Mouse (Mus musculus) urinary bladder, postnatal 36 days (tissue): Measurements from ENCODE around the gene Itga11.
A peak's percentile ranks its signal among the peaks of the same experiment; 100 is the strongest.

Experiments used
- DNase-seq, 2 experiments: peaks; one replicate each; pipeline ENCODE4 v3.0.0; 2022; ENCODE audit warnings: low spot score in 2 of 2, mixed read lengths in 1 of 2

The Itga11 gene

DNA sequence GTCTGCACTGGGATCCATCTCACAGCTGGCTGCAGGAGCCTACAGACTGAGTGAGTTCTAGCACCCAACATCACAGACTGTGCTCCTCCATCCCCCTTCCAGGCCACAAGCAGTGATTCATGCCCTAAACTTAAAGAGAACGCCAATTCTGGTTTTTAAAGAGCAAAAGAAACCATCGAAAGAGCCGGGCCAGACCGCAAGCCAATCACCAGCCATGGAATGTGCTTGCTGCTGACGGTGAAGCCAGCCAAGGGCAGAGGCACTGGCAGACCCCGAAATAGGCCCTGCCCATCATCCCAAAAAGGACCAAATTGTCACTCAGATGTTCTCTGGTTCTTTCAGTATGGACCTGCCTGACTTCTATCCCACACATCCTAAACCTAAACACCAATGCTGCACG is 6.7 kb downstream of the Itga11 start:
- no peak for DNase-seq

- no peak for DNase-seq
These were observed 12.1 kb downstream of the Itga11 start for GRCm38 (mm10) chr9:62689748-62690147.

GRCm38 (mm10) chr9:62694054-62694453 is 16.4 kb downstream of the Itga11 start:
- DNase-seq: peak in 1 of 2 experiments; percentile 42

- no peak for DNase-seq
These were observed 17.6 kb downstream of the Itga11 start for GRCm38 (mm10) chr9:62695210-62695609.

- no peak for DNase-seq
These were observed 19.2 kb downstream of the Itga11 start for GRCm38 (mm10) chr9:62696799-62697198.

DNA sequence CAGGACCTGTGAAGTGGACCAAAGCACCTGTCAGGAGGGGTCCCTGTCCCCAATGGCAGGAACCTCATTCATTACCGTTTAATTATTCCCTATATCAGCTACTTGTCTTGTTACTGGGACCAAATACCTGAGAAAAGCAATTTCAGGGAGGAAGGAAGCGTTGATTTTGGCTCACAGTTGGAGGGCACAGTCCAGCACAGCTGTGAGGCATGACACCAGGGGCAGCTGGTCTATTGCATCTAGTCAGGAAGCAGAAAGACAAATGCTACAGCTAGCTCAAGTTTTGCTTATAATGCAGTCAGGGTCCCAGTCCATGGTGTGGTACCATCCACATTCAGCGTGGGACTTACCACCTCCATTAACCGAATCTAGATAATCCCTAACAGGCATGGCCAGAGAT is 29.6 kb downstream of the Itga11 start:
- DNase-seq: no peak

GRCm38 (mm10) chr9:62707870-62708269 is 30.2 kb downstream of the Itga11 start:
- DNase-seq: no peak

- DNase-seq: no peak
These were observed 32.4 kb downstream of the Itga11 start for GRCm38 (mm10) chr9:62709983-62710382.

GRCm38 (mm10) chr9:62712374-62712773 is 34.7 kb downstream of the Itga11 start:
- DNase-seq: no peak

- DNase-seq: no peak
These were observed 35.4 kb downstream of the Itga11 start for GRCm38 (mm10) chr9:62713040-62713439.

- DNase-seq: no peak
These were observed 36.7 kb downstream of the Itga11 start for GRCm38 (mm10) chr9:62714336-62714735.

DNA sequence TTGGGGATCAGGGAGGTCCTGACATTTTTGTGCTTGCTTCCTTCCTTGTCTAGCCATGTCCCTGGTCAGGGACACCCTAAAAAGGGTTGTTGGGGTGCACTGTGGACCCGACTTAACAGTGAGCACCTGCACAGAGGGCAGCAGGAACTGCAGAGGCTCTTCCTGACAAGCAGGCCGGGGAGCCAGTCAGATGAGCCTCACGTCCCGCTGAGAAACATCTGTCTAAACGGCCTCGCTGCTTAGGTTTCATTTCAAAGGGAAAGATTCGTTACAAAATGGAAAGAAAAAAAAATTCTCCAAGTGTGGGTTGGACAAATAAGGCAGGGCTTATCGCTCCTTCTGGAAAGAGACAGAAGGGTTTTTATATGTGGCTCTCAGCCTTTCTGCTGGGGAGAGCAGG is 40.4 kb downstream of the Itga11 start:
- no peak for DNase-seq

DNA sequence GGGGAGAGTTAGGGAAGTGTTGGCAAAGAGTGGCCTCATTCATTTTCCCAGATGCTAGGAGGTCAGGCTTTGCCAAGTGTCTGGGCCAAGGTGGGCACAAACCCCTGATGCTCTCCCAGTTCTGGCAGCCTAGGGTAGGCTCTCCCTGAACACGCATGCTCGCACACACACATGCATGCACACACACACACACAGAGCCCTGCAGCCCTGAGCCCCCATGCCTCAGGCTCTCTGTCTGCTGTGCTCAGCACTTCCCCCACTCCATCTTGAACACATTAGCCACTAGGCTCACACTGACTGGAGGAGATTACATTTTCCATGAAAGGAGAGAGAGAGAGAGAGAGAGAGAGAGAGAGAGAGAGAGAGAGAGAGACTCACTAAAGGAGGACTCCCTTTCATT is 44.2 kb downstream of the Itga11 start:
- DNase-seq: no peak

- DNase-seq: no peak
These were observed 45.1 kb downstream of the Itga11 start for GRCm38 (mm10) chr9:62722716-62723115.

GRCm38 (mm10) chr9:62724175-62724574 is 46.5 kb downstream of the Itga11 start:
- no peak for DNase-seq

- no peak for DNase-seq
These were observed 47.6 kb downstream of the Itga11 start for GRCm38 (mm10) chr9:62725247-62725646.

GRCm38 (mm10) chr9:62726472-62726871 is 48.8 kb downstream of the Itga11 start:
- no peak for DNase-seq

DNA sequence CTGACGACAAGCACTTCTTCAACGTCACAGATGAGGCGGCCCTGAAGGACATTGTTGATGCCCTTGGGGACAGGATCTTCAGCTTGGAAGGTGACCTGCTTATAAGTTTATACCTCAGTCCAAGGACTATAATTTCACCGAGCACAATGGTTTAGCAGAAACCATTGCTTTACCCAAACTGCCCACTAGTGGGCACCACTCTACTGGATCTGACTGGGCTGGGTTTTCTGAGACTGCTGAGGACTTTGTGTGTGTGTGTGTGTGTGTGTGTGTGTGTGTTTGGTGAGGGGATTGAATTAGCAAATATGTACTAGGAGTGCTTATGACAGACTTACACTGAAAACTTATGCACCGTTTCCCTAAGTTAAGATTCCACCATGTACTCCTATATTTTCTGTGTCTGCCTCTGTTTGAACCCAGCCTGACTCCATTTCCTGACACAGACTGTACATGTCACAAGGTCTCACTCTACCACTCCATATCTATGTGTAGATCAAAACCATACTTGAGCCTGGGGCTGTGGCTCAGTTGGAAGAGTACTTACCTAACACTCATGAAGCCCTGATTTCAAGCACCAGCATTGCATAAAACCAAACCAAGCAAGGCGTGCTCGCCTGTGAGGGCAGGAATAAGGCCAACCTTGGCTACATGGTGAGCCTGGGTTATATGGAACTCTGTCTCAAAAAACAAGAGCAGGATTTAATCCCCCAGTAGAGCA is 67.1 kb downstream of the Itga11 start:
- peak; percentile 18 to 25 for DNase-seq

- no peak for DNase-seq
These were observed 69.0 kb downstream of the Itga11 start for GRCm38 (mm10) chr9:62746646-62747045.

- peak; percentile 10 to 60 for DNase-seq
These were observed 72.0 kb downstream of the Itga11 start for GRCm38 (mm10) chr9:62749666-62750065.

GRCm38 (mm10) chr9:62750381-62750780 is 72.8 kb downstream of the Itga11 start:
- DNase-seq: no peak

GRCm38 (mm10) chr9:62758288-62758687 is 80.7 kb downstream of the Itga11 start:
- DNase-seq: no peak

- DNase-seq: no peak
These were observed 82.0 kb downstream of the Itga11 start for GRCm38 (mm10) chr9:62759601-62760000.

GRCm38 (mm10) chr9:62763478-62763877 is 85.9 kb downstream of the Itga11 start:
- no peak for DNase-seq
